Mouse (Mus musculus): ENCODE measurements at regions not wholly inside any gene's neighbourhood (a gene's known extent, or its start where the extent isn't known, plus 50 kb on each side); places are given as distances from the start of the nearest gene placed in this dataset.

- TF ChIP-seq GATA4 (IDR thresholded peaks at IDR 0.05; ENCODE audit: insufficient replicate concordance, low read length) = no peak
Observed at GRCm38 (mm10) chr3:21918431-21918830, 158.0 kb upstream of the Tbl1xr1 start.

GRCm38 (mm10) chr3:21919931-21920330 is 156.5 kb upstream of the Tbl1xr1 start:
- no peak for TF ChIP-seq GATA4 (IDR thresholded peaks at IDR 0.05; ENCODE audit: insufficient replicate concordance, low read length)

GRCm38 (mm10) chr3:21931951-21932350 is 144.5 kb upstream of the Tbl1xr1 start:
- no peak for TF ChIP-seq GATA4 (IDR thresholded peaks at IDR 0.05; ENCODE audit: insufficient replicate concordance, low read length)

GRCm38 (mm10) chr3:21934731-21935271 is 141.7 kb upstream of the Tbl1xr1 start:
- no peak for TF ChIP-seq GATA4 (IDR thresholded peaks at IDR 0.05; ENCODE audit: insufficient replicate concordance, low read length)

DNA sequence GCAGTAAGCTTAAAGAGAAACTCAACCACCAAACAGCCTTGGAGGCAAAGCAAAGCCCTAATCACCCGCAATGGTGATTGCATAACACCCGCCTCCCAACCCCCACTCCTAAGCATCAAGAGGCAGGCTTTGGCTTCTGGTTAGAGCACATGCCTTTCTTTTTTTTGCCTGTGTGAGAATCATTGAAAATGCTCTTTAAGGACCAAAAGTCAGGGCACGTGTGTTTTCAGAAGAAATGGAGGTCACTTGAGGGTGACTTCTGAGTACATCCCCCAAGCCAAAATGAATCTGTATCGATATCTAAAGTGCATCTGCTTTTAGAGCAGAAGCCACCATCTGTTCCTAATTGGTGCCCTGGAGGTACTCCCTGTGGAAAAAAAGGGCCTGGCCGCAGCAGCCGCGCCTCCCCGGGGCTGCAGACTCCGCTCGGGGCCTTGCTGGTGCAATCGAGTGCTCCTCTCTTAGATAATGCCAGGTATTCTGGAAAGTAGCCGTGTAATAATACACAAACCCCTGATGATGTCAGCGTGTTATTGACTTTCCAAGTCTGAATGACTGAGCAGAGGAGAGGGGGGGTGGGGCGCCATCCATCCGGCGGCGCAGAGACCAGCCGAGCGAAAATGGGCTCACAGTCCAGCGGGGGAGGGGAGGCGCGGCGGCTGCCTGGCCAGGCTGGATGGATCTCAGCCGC is 140.7 kb upstream of the Tbl1xr1 start:
- TF ChIP-seq GATA4 (IDR thresholded peaks at IDR 0.05; ENCODE audit: insufficient replicate concordance, low read length) = peak; percentile 76; the same call in 1 of the 2 replicates

GRCm38 (mm10) chr3:21936262-21936603 is 140.2 kb upstream of the Tbl1xr1 start:
- TF ChIP-seq GATA4 (IDR thresholded peaks at IDR 0.05; ENCODE audit: insufficient replicate concordance, low read length) = no peak

DNA sequence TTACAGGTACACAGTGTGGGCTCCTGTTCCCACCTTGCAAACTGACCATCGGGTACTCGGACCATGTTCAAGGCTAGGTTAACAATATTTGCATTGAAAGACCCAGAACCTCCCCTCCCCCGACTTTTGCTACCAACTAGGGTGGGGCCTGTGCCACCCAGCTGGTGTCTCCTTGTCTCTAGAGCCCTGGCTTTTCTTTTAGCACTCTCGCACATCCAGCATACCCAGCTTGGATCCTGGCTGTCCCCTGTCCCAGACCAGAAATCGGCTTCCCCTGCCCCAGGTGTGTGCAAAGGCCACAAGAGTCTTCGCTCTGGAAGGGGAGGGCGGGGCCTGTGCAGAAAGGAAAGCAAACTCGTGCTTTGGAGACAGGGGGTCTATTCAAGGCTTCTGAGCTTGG is 139.8 kb upstream of the Tbl1xr1 start:
- no peak for TF ChIP-seq GATA4 (IDR thresholded peaks at IDR 0.05; ENCODE audit: insufficient replicate concordance, low read length)

- TF ChIP-seq GATA4 (IDR thresholded peaks at IDR 0.05; ENCODE audit: insufficient replicate concordance, low read length) = no peak
Observed at GRCm38 (mm10) chr3:21937281-21938035, 139.0 kb upstream of the Tbl1xr1 start.

GRCm38 (mm10) chr3:21938071-21938848 is 138.2 kb upstream of the Tbl1xr1 start:
- TF ChIP-seq GATA4 (IDR thresholded peaks at IDR 0.05; ENCODE audit: insufficient replicate concordance, low read length) = no peak

- no peak for TF ChIP-seq GATA4 (IDR thresholded peaks at IDR 0.05; ENCODE audit: insufficient replicate concordance, low read length)
Observed at GRCm38 (mm10) chr3:21939738-21940137, 136.7 kb upstream of the Tbl1xr1 start.

GRCm38 (mm10) chr3:21941596-21941995 is 134.9 kb upstream of the Tbl1xr1 start:
- TF ChIP-seq GATA4 (IDR thresholded peaks at IDR 0.05; ENCODE audit: insufficient replicate concordance, low read length) = no peak

DNA sequence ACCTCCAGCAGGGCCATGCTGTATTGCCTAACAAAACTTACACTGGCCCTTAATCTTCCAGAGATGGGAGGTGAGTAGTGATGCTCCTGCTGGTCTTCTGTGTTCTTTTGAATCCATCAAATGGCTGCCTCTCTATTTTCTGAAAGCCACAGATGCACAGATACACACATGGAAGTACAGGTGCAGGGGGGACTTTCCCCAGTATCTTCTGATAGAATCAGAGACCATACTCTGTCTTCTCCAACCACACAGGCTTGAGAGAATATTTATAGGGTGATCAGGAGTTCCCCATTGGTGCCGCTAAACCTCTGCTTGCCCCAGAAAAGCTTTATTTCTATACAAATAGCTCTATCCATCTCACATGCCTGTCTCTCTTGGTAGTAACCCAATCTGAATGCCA is 133.5 kb upstream of the Tbl1xr1 start:
- no peak for TF ChIP-seq GATA4 (IDR thresholded peaks at IDR 0.05; ENCODE audit: insufficient replicate concordance, low read length)

DNA sequence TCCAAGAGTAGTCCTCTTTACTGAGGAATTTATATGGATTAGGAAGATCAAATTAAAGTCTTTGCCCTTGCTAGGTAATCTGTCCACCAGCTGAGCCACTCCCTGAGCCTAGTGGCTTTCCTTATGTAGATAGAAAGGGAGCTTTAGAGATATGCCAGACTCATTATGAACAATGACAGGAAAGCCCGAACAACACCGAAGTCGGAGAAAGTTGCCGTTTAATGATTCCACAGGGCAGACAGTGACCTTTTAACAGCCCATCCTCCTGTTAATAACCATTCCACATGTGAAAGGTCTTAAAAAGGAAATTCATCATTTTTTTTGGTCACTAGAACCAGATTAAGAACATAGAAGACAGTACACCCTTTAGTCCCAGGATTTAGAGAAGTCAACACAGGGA is 130.7 kb upstream of the Tbl1xr1 start:
- no peak for TF ChIP-seq GATA4 (IDR thresholded peaks at IDR 0.05; ENCODE audit: insufficient replicate concordance, low read length)

DNA sequence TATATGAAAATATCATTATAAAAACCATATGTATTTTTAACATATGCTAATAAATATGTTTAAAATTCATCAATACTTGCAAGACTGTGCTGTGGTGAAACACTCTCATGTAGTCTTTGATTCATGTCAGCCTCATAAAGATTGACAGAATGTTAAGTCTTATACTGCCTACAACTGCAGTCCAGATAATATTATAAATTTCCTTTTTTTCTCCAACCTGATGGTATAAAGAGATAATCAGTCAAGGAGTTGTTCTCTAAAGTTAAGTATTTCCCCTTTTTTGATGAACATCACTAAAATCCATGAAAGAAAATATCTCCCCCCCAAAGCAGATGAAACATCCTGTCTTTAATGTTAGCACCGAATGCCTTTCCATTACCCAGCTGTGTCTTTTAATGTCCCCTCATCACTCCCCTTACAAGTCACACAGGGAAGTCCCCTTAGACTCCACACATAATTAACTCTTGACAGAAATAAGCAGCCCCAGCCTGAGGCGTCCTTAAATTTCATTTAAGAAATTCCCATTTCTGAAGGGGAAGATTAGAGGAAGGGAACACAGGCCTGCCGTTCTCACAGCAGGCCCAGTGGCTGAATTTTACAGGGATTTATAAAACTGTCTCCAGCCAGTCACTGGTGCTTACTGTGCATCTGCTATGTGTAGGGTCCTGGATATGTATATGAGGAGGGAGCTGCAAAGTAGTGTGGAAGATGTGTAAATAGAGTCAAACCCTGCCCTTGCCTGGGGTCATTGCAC is 129.0 kb upstream of the Tbl1xr1 start:
- no peak for TF ChIP-seq GATA4 (IDR thresholded peaks at IDR 0.05; ENCODE audit: insufficient replicate concordance, low read length)

Data from liver, adult (tissue).